Mouse (Mus musculus) adrenal gland, adult 18-20 months (tissue): ENCODE data around the gene Hypk. TPM values are rescaled to one million over a fixed set of nuclear protein-coding genes. Genes with fewer than 3 reads are reported as not detected.
"Not testable (repeated sequence)": the region's sequence is repeated elsewhere in the genome, so short reads cannot be mapped to it uniquely, and the experiment has no call there.

ENCODE experiments used
- DNase-seq, 2 experiments: peaks; one replicate each; pipeline ENCODE4 v3.0.0; 2021 to 2022; ENCODE audit warnings: low spot score in 2 of 2
- total RNA-seq, 2 experiments: library from RNA; stranded (reverse); gene quantifications; 1 replicate in 1 of 2; 2 replicates in 1 of 2; pipeline ENCODE4 v1.2.3; 2021

Gene Hypk
- total RNA-seq, 2 experiments from 2014 or later = 20.9 to 43.7 TPM

DNA sequence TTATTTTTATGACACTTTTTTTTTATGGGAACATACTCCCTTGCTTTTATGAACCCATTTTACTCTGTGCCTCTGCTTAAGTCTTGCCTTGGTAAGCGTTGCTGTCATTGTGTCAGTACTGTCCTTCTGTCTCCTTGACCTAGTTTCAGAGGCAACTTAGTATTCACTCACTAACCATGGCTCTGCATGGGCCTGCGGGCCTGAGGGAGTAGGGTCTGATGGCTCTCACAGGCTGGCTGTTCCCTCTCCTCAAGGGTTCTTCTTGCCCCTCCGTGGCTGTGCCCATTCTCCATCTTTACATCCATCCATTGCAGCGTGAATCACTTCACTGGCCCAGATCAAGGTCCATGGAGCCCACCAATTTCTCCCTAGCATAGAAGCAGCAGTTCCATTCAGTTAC is 6.6 kb upstream of the Hypk start:
- no peak for DNase-seq

- DNase-seq = no peak
Measured at GRCm38 (mm10) chr2:121447006-121447405, 6.1 kb upstream of the Hypk start.

- peak in 1 of 2 experiments; percentile 34 for DNase-seq
Measured at GRCm38 (mm10) chr2:121448136-121448535, 5.0 kb upstream of the Hypk start.

- DNase-seq = peak; percentile 99
Measured at GRCm38 (mm10) chr2:121448739-121449535, 4.2 kb upstream of the Hypk start, which contains the start of gene Serf2. Serf2 (plus strand) TSS chr2:121449195.

DNA sequence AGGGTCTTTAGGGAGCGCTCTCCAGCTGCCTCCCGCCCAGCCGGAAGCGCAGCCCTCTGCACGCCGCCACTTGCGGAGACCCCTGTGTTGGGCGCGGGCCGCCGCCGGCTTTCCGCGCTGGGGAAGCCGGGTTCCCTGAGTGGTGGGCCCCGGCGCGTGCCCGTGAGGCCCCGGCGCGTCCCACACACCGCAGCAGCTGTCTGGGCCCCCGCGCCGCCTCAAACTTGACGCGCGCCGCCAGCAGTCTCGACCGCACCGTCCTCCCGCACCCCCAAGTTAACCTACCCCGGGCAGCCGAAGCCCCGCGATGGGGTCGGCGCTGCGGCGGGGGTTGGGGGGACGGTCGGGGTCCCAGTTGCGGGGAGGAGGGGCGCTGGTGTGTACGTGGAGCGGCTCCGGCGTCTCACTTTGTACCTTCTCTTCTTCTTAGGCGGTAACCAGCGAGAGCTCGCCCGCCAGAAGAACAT is 3.5 kb upstream of the Hypk start:
- DNase-seq = no peak

GRCm38 (mm10) chr2:121450093-121450492 is 3.0 kb upstream of the Hypk start:
- DNase-seq = no peak

DNA sequence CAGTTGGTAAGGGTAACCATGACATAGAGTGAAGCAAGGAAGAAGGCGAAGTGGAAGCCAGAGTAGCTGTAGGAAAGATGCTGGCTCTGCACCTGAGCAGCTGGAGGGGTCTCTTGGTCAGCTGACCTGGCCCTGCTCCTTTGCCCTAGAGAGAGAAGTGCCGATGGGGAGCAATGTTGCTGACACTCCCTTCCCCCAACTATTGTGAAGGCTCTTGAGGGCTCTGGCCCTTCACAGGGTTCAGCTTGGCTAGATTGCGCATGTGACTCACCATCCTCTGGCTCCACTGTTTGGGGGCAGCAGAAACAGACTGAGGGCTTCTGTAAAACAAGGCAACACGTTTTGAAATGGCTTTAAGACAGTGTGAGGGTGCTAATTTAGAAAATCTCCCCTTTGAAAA is 729 bp upstream of the Hypk start:
- DNase-seq = no peak

DNA sequence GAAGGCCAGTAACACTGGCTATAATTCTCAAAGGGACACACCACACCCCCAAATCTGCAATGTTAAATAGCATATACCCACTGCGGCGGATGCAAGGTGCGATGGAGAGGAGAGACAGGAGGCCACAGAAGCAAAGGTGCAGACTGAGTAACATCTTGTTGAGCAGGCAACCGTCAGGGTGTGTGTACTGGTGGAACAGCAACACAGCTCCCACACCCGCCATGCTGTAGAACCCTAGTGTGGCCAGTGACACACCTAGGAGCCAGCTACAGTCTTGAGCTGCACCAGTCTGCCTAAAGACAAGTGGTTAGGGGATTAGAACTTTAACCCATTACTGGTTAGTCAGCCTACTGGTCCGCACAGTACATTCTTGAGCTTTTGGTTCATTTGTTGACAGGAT is 827 bp downstream of the Hypk start:
- DNase-seq = no peak

DNA sequence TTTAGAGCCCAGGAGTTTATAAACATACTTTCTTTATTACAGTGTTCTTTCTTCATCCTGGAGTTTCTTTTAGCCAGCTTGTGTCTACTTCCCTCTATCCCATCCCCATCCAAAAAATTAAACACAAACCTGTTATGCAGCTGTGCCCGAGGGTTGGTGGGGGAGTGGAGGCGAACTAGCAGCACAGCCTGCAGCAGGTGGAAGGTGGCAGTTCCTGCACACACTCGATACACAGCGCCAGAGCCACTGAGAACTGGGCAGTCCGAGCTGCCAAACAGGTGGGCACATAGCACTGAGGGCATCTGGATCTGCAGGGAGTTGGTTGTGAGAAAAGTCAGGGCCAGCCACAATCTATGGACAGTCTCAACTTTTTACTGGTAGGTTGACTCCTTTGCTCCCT is 2.4 kb downstream of the Hypk start:
- no peak for DNase-seq

GRCm38 (mm10) chr2:121456692-121457642 is 3.9 kb downstream of the Hypk start, which contains the start of gene Serinc4:
Serinc4 (minus strand) TSS chr2:121456781.
- peak; percentile 76 for DNase-seq

GRCm38 (mm10) chr2:121460071-121460470 is 7.0 kb downstream of the Hypk start:
- DNase-seq = no peak

- DNase-seq = not testable (repeated sequence)
Measured at GRCm38 (mm10) chr2:121468982-121469381, 15.9 kb downstream of the Hypk start.

- not testable (repeated sequence) for DNase-seq
Measured at GRCm38 (mm10) chr2:121472783-121473182, 19.7 kb downstream of the Hypk start.

GRCm38 (mm10) chr2:121473301-121474179 is 20.4 kb downstream of the Hypk start, which contains the start of gene Mfap1b:
Mfap1b (minus strand) TSS chr2:121474067.
- DNase-seq = peak; percentile 64 to 68

DNA sequence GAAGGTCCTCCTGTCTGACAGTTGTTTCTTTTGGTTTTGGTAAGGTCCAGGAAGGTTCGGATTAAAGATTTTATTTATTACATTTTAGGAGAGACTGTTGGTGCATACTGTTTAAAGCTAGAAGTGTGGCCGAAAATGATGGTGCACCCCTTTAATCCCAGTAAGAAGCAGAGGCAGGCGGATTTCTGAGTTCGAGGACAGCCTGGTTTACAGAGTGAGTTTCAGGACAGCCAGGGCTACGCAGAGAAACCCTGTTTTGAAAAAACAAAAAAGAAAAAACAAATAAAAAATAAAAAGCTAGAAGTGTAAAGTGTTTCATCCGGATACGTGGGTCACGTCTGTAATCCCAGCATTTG is 21.1 kb downstream of the Hypk start:
- no peak for DNase-seq

DNA sequence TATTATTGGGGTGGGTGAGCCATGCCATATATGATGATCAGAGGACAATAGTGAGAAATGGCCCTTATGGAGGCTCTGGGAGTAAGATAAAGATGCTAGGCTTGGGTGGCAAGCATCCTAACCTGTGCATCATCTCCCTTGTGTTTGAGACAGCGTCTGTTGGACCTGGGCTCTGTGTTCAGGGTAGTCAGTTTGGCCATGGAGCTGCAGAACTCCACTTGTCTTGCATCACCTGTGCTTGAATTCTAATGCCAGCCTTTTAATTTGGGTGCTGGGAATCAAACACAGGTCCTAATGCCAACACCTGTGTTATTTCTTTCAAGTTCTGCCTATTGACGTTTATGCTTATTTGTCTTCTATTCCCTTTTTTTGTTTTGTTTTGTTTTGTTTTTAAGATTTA is 22.2 kb downstream of the Hypk start:
- DNase-seq = not testable (repeated sequence)

- DNase-seq = no peak
Measured at GRCm38 (mm10) chr2:121477491-121478266, 24.6 kb downstream of the Hypk start.

DNA sequence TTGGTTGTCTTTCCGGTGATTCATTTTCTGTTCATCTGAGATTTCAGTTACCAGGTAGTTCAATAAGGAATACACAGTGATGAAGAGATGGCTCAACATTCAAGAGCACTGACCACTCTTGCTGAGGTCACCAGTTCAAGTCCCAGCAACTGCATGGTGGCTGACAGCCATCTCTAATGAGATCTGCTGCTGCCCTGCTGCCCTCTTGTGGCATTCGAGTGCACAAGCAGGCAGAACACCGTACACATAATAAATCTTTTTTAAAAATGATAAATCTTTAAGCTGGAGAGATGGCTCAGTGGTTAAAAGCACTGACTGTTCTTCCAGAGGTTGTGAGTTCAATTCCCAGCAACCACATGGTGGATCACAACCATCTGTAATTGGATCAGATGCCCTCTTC is 27.4 kb downstream of the Hypk start:
- DNase-seq = peak in 1 of 2 experiments; percentile 32

GRCm38 (mm10) chr2:121480916-121481315 is 27.8 kb downstream of the Hypk start:
- not testable (repeated sequence) for DNase-seq

DNA sequence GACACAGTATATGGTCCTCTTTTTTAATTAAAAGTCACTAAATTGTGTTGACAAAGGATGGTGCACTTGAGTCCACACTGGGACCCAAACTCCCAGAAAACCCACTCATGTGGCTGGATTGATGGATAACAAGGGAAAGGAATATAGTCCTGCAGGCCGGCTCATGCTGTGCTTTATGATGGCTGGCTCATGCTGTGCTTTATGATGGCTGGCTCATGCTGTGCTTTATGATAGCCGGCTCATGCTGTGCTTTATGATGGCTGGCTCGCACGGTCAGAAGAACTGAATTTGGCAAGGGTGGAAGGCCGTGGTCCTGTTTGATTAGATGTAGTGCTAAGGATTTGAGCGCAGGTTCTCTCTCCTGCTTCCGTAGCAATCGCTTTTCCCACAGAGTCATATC is 30.5 kb downstream of the Hypk start:
- DNase-seq = no peak
